Mouse (Mus musculus) small intestine, adult 2 months (tissue): Measurements from ENCODE around the gene Fer.

Experiments used
- CTCF ChIP-seq: fragments of 200-500 bp; IDR thresholded peaks from 2 replicates; pipeline ENCODE4 v1.5.1; 2012; ENCODE audit warnings: low read depth, mild to moderate bottlenecking, control low read depth, inconsistent platforms, low read length, moderate library complexity, mixed read lengths; ENCODE audit not compliant: insufficient replicate concordance, insufficient read length; ENCODE audit errors: extremely low read depth
- POLR2A ChIP-seq: fragments of 200-500 bp; IDR thresholded peaks from 2 replicates; pipeline ENCODE4 v1.6.1; 2012; ENCODE audit warnings: low read depth, mild to moderate bottlenecking, control low read depth, inconsistent platforms, low read length, moderate library complexity

DNA sequence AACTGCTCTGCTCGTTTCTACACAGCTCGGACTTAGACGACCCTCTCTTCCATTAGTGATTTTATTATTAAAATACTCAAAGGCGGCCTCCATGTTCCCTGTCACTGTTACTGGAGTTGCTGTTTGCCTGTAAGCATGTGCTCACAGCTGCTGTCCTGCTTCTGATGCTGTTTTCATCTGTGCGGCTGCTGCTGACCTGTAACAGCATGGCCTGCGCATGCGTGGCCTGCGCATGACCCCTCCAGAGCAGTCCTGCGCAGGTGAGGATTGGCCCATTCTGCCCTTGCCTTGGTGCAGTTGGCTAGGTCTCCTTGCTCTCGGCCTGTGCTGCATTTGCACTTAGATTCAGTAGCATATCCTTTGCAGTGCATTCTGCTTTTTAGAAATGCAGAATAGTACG, 259.7 kb downstream of the Fer start:
- TF ChIP-seq POLR2A (no peak), CTCF (no peak)
